Mouse (Mus musculus) common myeloid progenitor, adult 5-6 weeks (primary cell): Measurements from ENCODE around the gene Ckap5. TPM values are rescaled to one million over a fixed set of nuclear protein-coding genes. Genes with fewer than 3 reads are reported as not detected.

ENCODE experiments used
- ATAC-seq: replicated peaks from 2 replicates; pipeline ENCODE4 v1.8.0; 2016; ENCODE audit warnings: low read depth, mild to moderate bottlenecking, moderate TSS enrichment, inconsistent platforms; ENCODE audit not compliant: poor library complexity, severe bottlenecking
- total RNA-seq: library from RNA; stranded (forward); fragments of 200-1000, 187-1606 nt; gene quantifications from 2 replicates; pipeline ENCODE4 v1.2.3, GENCODE M21; 2017

Ckap5 gene
- total RNA-seq, 1 experiment from 2014 or later, result 117 TPM

- ATAC-seq, result peak; percentile 36
Measured at GRCm38 (mm10) chr2:91650360-91650995, 123.9 kb downstream of the Ckap5 start.

- ATAC-seq, result no peak
Measured at GRCm38 (mm10) chr2:91651458-91652258, 125.1 kb downstream of the Ckap5 start.

- ATAC-seq, result no peak
Measured at GRCm38 (mm10) chr2:91652863-91653262, 126.3 kb downstream of the Ckap5 start.

- no peak for ATAC-seq
Measured at GRCm38 (mm10) chr2:91655388-91655787, 128.8 kb downstream of the Ckap5 start.

GRCm38 (mm10) chr2:91655827-91656226, 129.3 kb downstream of the Ckap5 start:
- ATAC-seq, result no peak

- no peak for ATAC-seq
Measured at GRCm38 (mm10) chr2:91656774-91657173, 130.2 kb downstream of the Ckap5 start.

- no peak for ATAC-seq
Measured at GRCm38 (mm10) chr2:91659657-91660056, 133.1 kb downstream of the Ckap5 start.

- ATAC-seq, result no peak
Measured at GRCm38 (mm10) chr2:91660981-91661380, 134.4 kb downstream of the Ckap5 start.

- no peak for ATAC-seq
Measured at GRCm38 (mm10) chr2:91664780-91665179, 138.2 kb downstream of the Ckap5 start.

GRCm38 (mm10) chr2:91666386-91666910, 139.9 kb downstream of the Ckap5 start:
- ATAC-seq, result no peak

- no peak for ATAC-seq
Measured at GRCm38 (mm10) chr2:91667747-91668146, 141.2 kb downstream of the Ckap5 start.

GRCm38 (mm10) chr2:91669326-91669725, 142.8 kb downstream of the Ckap5 start:
- ATAC-seq, result no peak

- ATAC-seq, result no peak
Measured at GRCm38 (mm10) chr2:91670038-91670437, 143.5 kb downstream of the Ckap5 start.

Other genes with a start within 250 kb of the Ckap5 start
- gene 1110051M20Rik, start 82.1 kb upstream of the Ckap5 start, total RNA-seq, result 12.2 and 28.9 TPM in 2 replicates
- 0.63 and 1.3 TPM in 2 replicates for gene Lrp4, start 69.3 kb upstream of the Ckap5 start, total RNA-seq
- 0.19 and 0.78 TPM in 2 replicates for gene F2, start 109.7 kb downstream of the Ckap5 start, total RNA-seq
- gene Zfp408, start 123.0 kb downstream of the Ckap5 start, total RNA-seq, result 6.2 and 11.9 TPM in 2 replicates
- 33.8 and 47.6 TPM in 2 replicates for gene Arhgap1, start 123.1 kb downstream of the Ckap5 start, total RNA-seq
- 8.1 and 9.0 TPM in 2 replicates for gene Atg13, start 183.8 kb downstream of the Ckap5 start, total RNA-seq
- 12.4 and 14.7 TPM in 2 replicates for gene Harbi1, start 184.1 kb downstream of the Ckap5 start, total RNA-seq
- 21.6 and 28.8 TPM in 2 replicates for gene Ambra1, start 203.4 kb downstream of the Ckap5 start, total RNA-seq